Mouse (Mus musculus): ENCODE data around the gene Krt7. TPM values are rescaled to one million over a fixed set of nuclear protein-coding genes. Genes with fewer than 3 reads are reported as not detected.
A peak's percentile ranks its signal among the peaks of the same experiment; 100 is the strongest.

The Krt7 gene
- total and polyA plus RNA-seq, 3 experiments: 2.5 to 3.3 (median 3.1) TPM

- no peak for DNase-seq
- peaks cover 5% of the 10 kb centered on the region for H3K27me3 ChIP-seq (ENCODE audit: control insufficient read depth, insufficient read depth, low read length)
- H3K9ac ChIP-seq (ENCODE audit: low read depth, low read length): no peak overlapping the region
- H3K79me2 ChIP-seq (replicated peaks; ENCODE audit: control insufficient read depth, insufficient read depth, low read length): no peaks in the 10 kb centered on the region
- H3K4me3 ChIP-seq: no peak overlapping the region
- H3K4me1 ChIP-seq (ENCODE audit: control insufficient read depth, insufficient read depth, low read length): no peaks in the 10 kb centered on the region
- no peaks in the 10 kb centered on the region for H3K36me3 ChIP-seq (ENCODE audit: control insufficient read depth, insufficient read depth, low read length)
- intact Hi-C loops (cut with DNase I): no loop called here
- TF ChIP-seq CTCF (IDR thresholded peaks at IDR 0.05): no peak
- TF ChIP-seq EP300 (IDR thresholded peaks at IDR 0.05; ENCODE audit: insufficient read depth, low read depth, low read length): no peak
- no peak for TF ChIP-seq POLR2A (IDR thresholded peaks at IDR 0.05; ENCODE audit: insufficient read depth, low read depth, low read length)
- 81% methylated on average over 7 of the region's 7 CpGs for WGBS
- H3K27ac ChIP-seq: no peak overlapping the region
Observed at GRCm38 (mm10) chr15:101436611-101437010, 25.8 kb downstream of the Krt7 start.

DNA sequence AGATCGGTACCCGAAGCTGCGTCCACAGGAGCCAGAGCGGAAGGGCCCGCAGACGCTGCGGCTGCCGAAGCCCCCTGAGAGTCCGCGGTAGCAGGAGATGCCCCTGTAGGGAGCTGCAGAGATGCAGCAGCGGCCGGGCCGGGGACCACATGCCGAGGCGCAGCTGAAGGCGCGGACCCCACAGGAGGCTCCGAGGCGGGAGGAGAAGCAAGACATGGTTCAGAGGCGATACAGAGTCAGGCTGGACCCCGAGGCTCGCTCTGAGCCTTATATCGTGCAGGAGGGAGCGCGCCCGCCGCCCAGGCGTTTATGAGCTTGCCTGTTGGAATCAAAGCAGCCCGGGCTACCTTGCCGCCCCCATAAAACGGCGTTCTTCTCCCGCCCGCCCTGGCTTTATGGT lies 27.7 kb downstream of the Krt7 start, which contains the start of gene Krt87:
Gene Krt87 (minus strand): TSS at position 250 of the 400 bp plus-strand sequence.
- DNase-seq: no peak
- TF ChIP-seq EP300 (IDR thresholded peaks at IDR 0.05; ENCODE audit: insufficient read depth, low read depth, low read length) (no peak), CTCF (IDR thresholded peaks at IDR 0.05) (no peak), POLR2A (IDR thresholded peaks at IDR 0.05; ENCODE audit: insufficient read depth, low read depth, low read length) (no peak)
- no peaks in the 10 kb centered on the region for H3K4me1 ChIP-seq (ENCODE audit: control insufficient read depth, insufficient read depth, low read length)
- H3K79me2 ChIP-seq (replicated peaks; ENCODE audit: control insufficient read depth, insufficient read depth, low read length): no peaks in the 10 kb centered on the region
- no peaks in the 10 kb centered on the region for H3K36me3 ChIP-seq (ENCODE audit: control insufficient read depth, insufficient read depth, low read length)
- intact Hi-C loops (cut with DNase I): no loop called here
- no peak within 1 kb of the TSS for H3K27ac ChIP-seq
- peaks cover 5% of the 10 kb centered on the region for H3K27me3 ChIP-seq (ENCODE audit: control insufficient read depth, insufficient read depth, low read length)
- H3K9ac ChIP-seq (ENCODE audit: low read depth, low read length): no peak within 1 kb of the TSS
- no peak within 1 kb of the TSS for H3K4me3 ChIP-seq
- 3% methylated on average over 34 of the region's 34 CpGs for WGBS

GRCm38 (mm10) chr15:101440837-101441236 lies 30.0 kb downstream of the Krt7 start:
- no peaks in the 10 kb centered on the region for H3K4me1 ChIP-seq (ENCODE audit: control insufficient read depth, insufficient read depth, low read length)
- DNase-seq: no peak
- TF ChIP-seq CTCF (IDR thresholded peaks at IDR 0.05) (no peak), POLR2A (IDR thresholded peaks at IDR 0.05; ENCODE audit: insufficient read depth, low read depth, low read length) (no peak), EP300 (IDR thresholded peaks at IDR 0.05; ENCODE audit: insufficient read depth, low read depth, low read length) (no peak)
- H3K9ac ChIP-seq (ENCODE audit: low read depth, low read length): no peak overlapping the region
- H3K27me3 ChIP-seq (ENCODE audit: control insufficient read depth, insufficient read depth, low read length): peaks cover 5% of the 10 kb centered on the region
- intact Hi-C loops (cut with DNase I): no loop called here
- WGBS: 67% methylated on average over 4 of the region's 4 CpGs
- H3K4me3 ChIP-seq: no peak overlapping the region
- no peaks in the 10 kb centered on the region for H3K36me3 ChIP-seq (ENCODE audit: control insufficient read depth, insufficient read depth, low read length)
- H3K27ac ChIP-seq: no peak overlapping the region
- no peaks in the 10 kb centered on the region for H3K79me2 ChIP-seq (replicated peaks; ENCODE audit: control insufficient read depth, insufficient read depth, low read length)

DNA sequence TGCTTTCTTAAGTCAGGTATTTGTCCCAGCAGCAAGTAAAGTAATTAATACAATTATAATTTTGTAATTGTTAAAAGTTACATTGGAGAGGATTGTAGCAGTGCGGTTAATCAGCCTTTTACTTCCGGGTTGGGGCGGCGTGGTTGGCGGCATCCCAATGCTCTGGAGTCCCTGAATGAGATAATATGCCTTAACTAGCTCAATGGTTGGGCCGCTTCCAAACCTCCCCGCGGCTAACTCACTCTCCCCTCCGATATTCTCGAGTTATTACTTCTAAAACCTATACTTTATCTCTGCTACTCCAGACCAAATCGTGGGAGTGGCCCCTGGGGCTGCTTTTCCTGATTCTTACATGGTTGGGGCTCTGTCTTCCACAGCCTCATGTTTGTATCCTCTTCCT lies 35.7 kb downstream of the Krt7 start:
- Histone ChIP-seq H3K4me3 (no peak overlapping the region; the same call in 1 of the 2 replicates), H3K4me1 (ENCODE audit: control insufficient read depth, insufficient read depth, low read length) (no peaks in the 10 kb centered on the region; the same call in 1 of the 2 replicates), H3K36me3 (ENCODE audit: control insufficient read depth, insufficient read depth, low read length) (no peaks in the 10 kb centered on the region), H3K9ac (ENCODE audit: low read depth, low read length) (no peak overlapping the region), H3K27ac (no peak overlapping the region), H3K27me3 (ENCODE audit: control insufficient read depth, insufficient read depth, low read length) (no peaks in the 10 kb centered on the region), H3K79me2 (replicated peaks; ENCODE audit: control insufficient read depth, insufficient read depth, low read length) (no peaks in the 10 kb centered on the region)
- intact Hi-C loops (cut with DNase I): no loop called here
- WGBS: 18% methylated on average over 11 of the region's 11 CpGs
- peak; percentile 21 to 49 for DNase-seq
- no peak for TF ChIP-seq CTCF (IDR thresholded peaks at IDR 0.05)
- no peak for TF ChIP-seq EP300 (IDR thresholded peaks at IDR 0.05; ENCODE audit: insufficient read depth, low read depth, low read length)

DNA sequence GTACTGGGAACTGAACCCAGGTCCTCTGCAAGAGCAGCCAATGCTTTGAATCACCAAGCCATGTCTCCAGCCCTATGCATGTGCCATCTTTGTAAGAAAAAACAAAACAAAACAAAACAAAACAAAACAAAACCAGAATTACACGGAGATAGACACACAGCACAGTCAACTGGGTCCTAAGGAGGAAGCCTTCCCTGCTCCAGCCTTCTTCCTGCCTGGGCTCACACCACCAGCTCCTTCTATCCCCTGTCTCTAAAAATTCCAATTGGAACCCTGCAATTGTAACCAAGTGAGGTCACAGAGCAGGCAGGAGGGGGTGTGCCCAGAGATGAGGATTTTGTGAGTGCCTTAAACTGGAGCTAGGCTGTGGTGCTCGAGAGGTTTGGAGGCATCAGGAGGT lies 36.6 kb downstream of the Krt7 start, which contains the start of gene Krt88:
Gene Krt88 (plus strand): TSS at position 301 of the 400 bp plus-strand sequence.
- Histone ChIP-seq H3K27ac (no peak within 1 kb of the TSS), H3K36me3 (ENCODE audit: control insufficient read depth, insufficient read depth, low read length) (no peaks in the 10 kb centered on the region), H3K79me2 (replicated peaks; ENCODE audit: control insufficient read depth, insufficient read depth, low read length) (no peaks in the 10 kb centered on the region), H3K4me1 (ENCODE audit: control insufficient read depth, insufficient read depth, low read length) (no peaks in the 10 kb centered on the region; the same call in 1 of the 2 replicates), H3K4me3 (no peak within 1 kb of the TSS; the same call in 1 of the 2 replicates), H3K9ac (ENCODE audit: low read depth, low read length) (no peak within 1 kb of the TSS), H3K27me3 (ENCODE audit: control insufficient read depth, insufficient read depth, low read length) (no peaks in the 10 kb centered on the region)
- intact Hi-C loops (cut with DNase I): no loop called here
- WGBS: 75% methylated on average over 2 of the region's 2 CpGs
- no peak for TF ChIP-seq CTCF (IDR thresholded peaks at IDR 0.05)
- no peak for TF ChIP-seq POLR2A (IDR thresholded peaks at IDR 0.05; ENCODE audit: insufficient read depth, low read depth, low read length)
- no peak for TF ChIP-seq EP300 (IDR thresholded peaks at IDR 0.05; ENCODE audit: insufficient read depth, low read depth, low read length)
- no peak for DNase-seq

DNA sequence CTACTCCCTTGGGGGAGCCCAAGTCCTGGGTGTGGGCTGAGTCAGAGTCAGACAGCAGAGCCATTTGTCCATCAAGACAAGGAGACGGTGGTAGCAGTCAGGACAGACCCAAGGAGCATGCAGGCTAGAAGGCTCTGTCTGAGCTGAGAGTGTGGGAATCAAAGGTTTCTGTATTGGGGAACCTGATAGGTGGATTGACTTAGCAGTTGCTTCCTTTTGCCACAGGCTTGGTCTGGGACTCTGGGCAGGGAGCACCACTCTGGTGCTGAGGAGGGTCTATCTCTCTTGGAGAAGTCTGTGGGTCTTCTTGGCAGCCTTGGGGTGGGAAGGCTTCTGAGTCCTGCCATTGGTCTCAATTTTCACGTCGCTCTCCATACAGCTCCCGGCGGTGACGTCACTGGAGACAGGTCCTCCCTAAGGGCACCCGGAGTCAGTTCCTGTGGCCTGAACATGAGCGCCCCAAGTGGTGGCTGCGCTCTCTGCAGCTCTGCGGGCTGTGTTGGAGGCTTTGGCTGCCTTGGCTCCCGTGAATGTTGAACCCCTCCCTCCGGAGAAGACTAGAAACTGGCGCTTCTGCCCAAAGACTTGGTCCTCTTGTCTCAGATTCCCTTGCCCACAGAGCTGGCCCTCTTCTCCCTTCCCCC lies 42.4 kb downstream of the Krt7 start:
- Histone ChIP-seq H3K27ac (no peak overlapping the region), H3K27me3 (ENCODE audit: control insufficient read depth, insufficient read depth, low read length) (no peaks in the 10 kb centered on the region), H3K9ac (ENCODE audit: low read depth, low read length) (no peak overlapping the region), H3K79me2 (replicated peaks; ENCODE audit: control insufficient read depth, insufficient read depth, low read length) (no peaks in the 10 kb centered on the region), H3K4me3 (no peak overlapping the region), H3K36me3 (ENCODE audit: control insufficient read depth, insufficient read depth, low read length) (no peaks in the 10 kb centered on the region), H3K4me1 (ENCODE audit: control insufficient read depth, insufficient read depth, low read length) (no peaks in the 10 kb centered on the region)
- WGBS: 7% methylated on average over 13 of the region's 13 CpGs
- DNase-seq: peak; percentile 74 to 80
- intact Hi-C loops (cut with DNase I): loop anchor here (2.0 kb wide), 1 partner anchor 112 kb away; no protein-coding TSS in a partner anchor
- TF ChIP-seq EP300 (IDR thresholded peaks at IDR 0.05; ENCODE audit: insufficient read depth, low read depth, low read length) (no peak), CTCF (IDR thresholded peaks at IDR 0.05) (peak; percentile 85), POLR2A (IDR thresholded peaks at IDR 0.05; ENCODE audit: insufficient read depth, low read depth, low read length) (no peak)
